Mouse (Mus musculus): ENCODE measurements around the gene Mov10l1. TPM values are rescaled to one million over a fixed set of nuclear protein-coding genes. Genes with fewer than 3 reads are reported as not detected.
A peak's percentile ranks its signal among the peaks of the same experiment; 100 is the strongest.

The Mov10l1 gene
- polyA plus RNA-seq (2015; fragmentation: Nextera tagmentation; extraction: Ambion mirVana) = 1.1 and 1.2 TPM in 2 replicates

DNA sequence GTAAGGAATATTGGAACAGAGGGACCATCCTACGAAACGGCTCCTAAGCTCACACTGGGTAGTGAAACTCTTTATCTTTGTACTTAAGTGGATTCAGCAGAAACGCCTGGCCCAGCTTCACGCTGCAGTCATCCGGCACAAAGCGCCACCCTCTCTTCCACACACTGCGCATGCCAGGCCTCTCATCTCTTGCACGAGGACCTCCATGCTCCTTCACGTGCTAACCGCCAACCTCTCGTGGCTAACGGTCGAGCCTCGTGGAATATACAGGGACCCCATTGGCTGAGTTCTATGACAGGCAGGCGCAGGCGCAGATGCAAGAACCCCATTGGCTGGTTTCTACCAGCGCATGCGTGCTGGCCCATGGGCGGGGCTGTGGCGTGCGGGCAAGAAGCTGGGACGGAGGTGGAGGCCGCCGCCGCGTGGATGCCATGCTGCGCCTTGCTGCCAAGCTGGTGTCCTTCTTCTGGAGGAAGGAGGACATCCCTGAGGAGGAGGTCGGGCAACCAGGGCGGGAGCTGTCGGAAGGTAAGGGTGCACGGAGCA lies at the start of gene Mov10l1:
Mov10l1 (plus strand) TSS at position 376 of the 546 bp plus-strand sequence.
- Histone ChIP-seq H3K36me3 (ENCODE audit: control insufficient read depth, insufficient read depth, low read length) (no peaks in the 10 kb centered on the region), H3K9me3 (ENCODE audit: control insufficient read depth, low read length) (no peaks in the 10 kb centered on the region), H3K4me2 (ENCODE audit: low read depth, low read length) (no peak within 1 kb of the TSS), H3K27ac (ENCODE audit: low read length) (no peak within 1 kb of the TSS), H3K4me3 (ENCODE audit: low read length) (no peak within 1 kb of the TSS), H3K27me3 (ENCODE audit: control insufficient read depth, insufficient read depth, low read depth, low read length) (no peaks in the 10 kb centered on the region), H3K9ac (ENCODE audit: low read length) (no peak within 1 kb of the TSS), H3K4me1 (replicated peaks; ENCODE audit: control insufficient read depth, insufficient read depth, low read length) (peaks cover 4% of the 10 kb centered on the region; the same call in 1 of the 2 replicates)
- ATAC-seq (ENCODE audit: low read depth) = no peak
- 91% methylated on average over 29 of the region's 31 CpGs for WGBS

DNA sequence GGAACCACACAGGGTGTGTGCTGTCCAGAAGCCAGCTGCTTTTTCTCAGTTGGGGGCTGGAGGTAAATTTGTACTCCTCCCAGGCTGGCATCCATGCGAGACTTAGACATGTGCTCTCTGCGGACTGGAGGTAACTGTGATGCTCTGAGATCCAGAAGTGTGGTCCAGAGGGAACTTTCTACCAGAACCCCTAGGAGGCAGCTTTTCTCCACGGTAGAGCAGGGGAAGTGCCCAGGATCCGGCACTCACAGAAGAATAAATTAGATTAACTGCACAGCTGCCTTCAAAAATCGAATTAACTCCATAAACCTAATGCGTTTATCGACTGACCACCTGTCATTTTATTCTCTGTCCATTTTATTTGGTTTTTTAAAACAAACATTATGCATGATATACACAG lies 48.6 kb upstream of the Mov10l1 start:
- Histone ChIP-seq H3K4me2 (ENCODE audit: low read depth, low read length) (no peak overlapping the region), H3K9ac (ENCODE audit: low read length) (no peak overlapping the region), H3K27me3 (ENCODE audit: control insufficient read depth, insufficient read depth, low read depth, low read length) (no peaks in the 10 kb centered on the region), H3K4me1 (replicated peaks; ENCODE audit: control insufficient read depth, insufficient read depth, low read length) (no peaks in the 10 kb centered on the region), H3K4me3 (ENCODE audit: low read length) (no peak overlapping the region), H3K27ac (ENCODE audit: low read length) (no peak overlapping the region), H3K9me3 (ENCODE audit: control insufficient read depth, low read length) (no peaks in the 10 kb centered on the region), H3K36me3 (ENCODE audit: control insufficient read depth, insufficient read depth, low read length) (no peaks in the 10 kb centered on the region)
- WGBS = 58% methylated on average over 7 of the region's 7 CpGs
- no peak for ATAC-seq (ENCODE audit: low read depth)

DNA sequence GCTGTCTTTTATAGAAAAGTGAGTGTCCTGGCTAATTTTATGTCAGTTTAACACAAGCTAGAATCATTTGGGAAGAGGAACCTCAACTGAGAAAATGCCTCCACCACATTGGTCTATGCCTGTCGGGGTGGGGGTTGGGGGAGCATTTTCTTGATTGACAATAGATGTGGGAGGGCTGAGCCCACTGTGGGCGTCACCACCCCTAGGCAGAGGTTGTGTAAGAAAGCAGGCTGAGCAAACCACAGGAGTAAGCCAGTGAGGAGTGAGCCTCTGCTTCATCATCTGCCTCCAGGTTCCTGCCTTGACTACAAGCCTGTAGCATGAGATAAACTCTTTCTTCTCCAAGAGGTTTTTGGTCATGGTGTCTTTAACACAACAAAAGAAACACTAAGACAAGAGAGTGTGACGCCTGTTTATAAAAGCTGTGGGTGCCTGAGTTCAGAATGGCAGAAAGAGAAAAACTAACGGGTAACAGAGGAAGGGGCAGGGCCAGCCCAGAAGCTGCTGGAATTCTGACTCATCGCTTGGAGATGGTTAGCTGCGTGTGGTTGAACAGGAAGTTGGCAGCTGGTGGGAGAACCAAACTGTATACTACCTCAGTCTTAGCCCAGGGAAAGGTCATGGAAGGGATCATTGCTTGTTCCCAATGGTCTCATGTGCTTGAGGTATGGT lies 46.0 kb upstream of the Mov10l1 start:
- Histone ChIP-seq H3K9me3 (ENCODE audit: control insufficient read depth, low read length) (no peaks in the 10 kb centered on the region), H3K27ac (ENCODE audit: low read length) (no peak overlapping the region), H3K36me3 (ENCODE audit: control insufficient read depth, insufficient read depth, low read length) (no peaks in the 10 kb centered on the region), H3K4me2 (ENCODE audit: low read depth, low read length) (no peak overlapping the region), H3K27me3 (ENCODE audit: control insufficient read depth, insufficient read depth, low read depth, low read length) (no peaks in the 10 kb centered on the region), H3K9ac (ENCODE audit: low read length) (no peak overlapping the region), H3K4me3 (ENCODE audit: low read length) (no peak overlapping the region), H3K4me1 (replicated peaks; ENCODE audit: control insufficient read depth, insufficient read depth, low read length) (no peaks in the 10 kb centered on the region)
- ATAC-seq (ENCODE audit: low read depth) = no peak
- WGBS = 63% methylated on average over 6 of the region's 6 CpGs

DNA sequence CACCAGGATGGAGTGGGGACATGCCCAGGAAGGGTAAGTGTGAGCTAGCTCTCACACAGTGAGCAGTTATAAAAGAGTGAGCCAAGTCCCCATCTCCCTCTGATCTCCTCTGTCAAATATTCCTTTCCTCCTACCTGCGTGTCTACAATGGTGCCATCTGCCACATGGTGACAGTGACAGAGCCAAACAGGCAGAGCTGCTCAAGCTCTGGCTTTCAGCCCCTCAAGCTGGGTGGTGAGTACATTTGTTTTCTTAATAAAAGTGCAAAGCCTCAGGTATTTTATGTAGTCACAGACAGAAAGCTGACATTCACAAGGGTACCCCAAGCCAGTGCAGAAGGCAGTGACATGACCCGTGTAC lies 45.4 kb upstream of the Mov10l1 start:
- WGBS = 62% methylated on average over 2 of the region's 2 CpGs
- no peak overlapping the region for H3K4me3 ChIP-seq (ENCODE audit: low read length)
- no peaks in the 10 kb centered on the region for H3K27me3 ChIP-seq (ENCODE audit: control insufficient read depth, insufficient read depth, low read depth, low read length)
- no peaks in the 10 kb centered on the region for H3K4me1 ChIP-seq (replicated peaks; ENCODE audit: control insufficient read depth, insufficient read depth, low read length)
- no peak overlapping the region for H3K4me2 ChIP-seq (ENCODE audit: low read depth, low read length)
- H3K27ac ChIP-seq (ENCODE audit: low read length) = no peak overlapping the region
- H3K9me3 ChIP-seq (ENCODE audit: control insufficient read depth, low read length) = no peaks in the 10 kb centered on the region
- no peaks in the 10 kb centered on the region for H3K36me3 ChIP-seq (ENCODE audit: control insufficient read depth, insufficient read depth, low read length)
- no peak overlapping the region for H3K9ac ChIP-seq (ENCODE audit: low read length)
- no peak for ATAC-seq (ENCODE audit: low read depth)

DNA sequence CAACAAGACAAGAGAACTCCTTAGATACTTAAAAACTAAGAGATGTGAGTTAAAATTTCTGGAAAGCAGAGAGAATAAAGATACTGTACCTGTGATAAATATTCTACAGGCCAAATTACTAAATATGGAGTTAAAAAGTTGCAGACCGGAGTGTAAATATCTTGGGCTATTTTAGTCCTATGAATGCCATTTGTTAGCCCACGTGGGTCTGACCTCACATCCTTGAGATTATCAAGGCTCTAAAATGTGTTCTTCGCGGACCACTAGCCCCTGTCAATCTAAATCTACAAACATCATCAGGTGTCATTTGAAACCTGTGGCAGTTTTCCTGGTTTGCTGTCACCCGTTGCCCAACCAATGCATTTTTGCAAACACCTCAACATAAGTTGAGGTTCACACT lies 39.9 kb upstream of the Mov10l1 start:
- ATAC-seq (ENCODE audit: low read depth) = no peak
- H3K4me3 ChIP-seq (ENCODE audit: low read length) = no peak overlapping the region
- 57% methylated on average over 5 of the region's 5 CpGs for WGBS
- no peaks in the 10 kb centered on the region for H3K36me3 ChIP-seq (ENCODE audit: control insufficient read depth, insufficient read depth, low read length)
- H3K27me3 ChIP-seq (ENCODE audit: control insufficient read depth, insufficient read depth, low read depth, low read length) = no peaks in the 10 kb centered on the region
- H3K9me3 ChIP-seq (ENCODE audit: control insufficient read depth, low read length) = no peaks in the 10 kb centered on the region
- no peak overlapping the region for H3K4me2 ChIP-seq (ENCODE audit: low read depth, low read length)
- H3K9ac ChIP-seq (ENCODE audit: low read length) = no peak overlapping the region
- H3K27ac ChIP-seq (ENCODE audit: low read length) = no peak overlapping the region
- no peaks in the 10 kb centered on the region for H3K4me1 ChIP-seq (replicated peaks; ENCODE audit: control insufficient read depth, insufficient read depth, low read length)

DNA sequence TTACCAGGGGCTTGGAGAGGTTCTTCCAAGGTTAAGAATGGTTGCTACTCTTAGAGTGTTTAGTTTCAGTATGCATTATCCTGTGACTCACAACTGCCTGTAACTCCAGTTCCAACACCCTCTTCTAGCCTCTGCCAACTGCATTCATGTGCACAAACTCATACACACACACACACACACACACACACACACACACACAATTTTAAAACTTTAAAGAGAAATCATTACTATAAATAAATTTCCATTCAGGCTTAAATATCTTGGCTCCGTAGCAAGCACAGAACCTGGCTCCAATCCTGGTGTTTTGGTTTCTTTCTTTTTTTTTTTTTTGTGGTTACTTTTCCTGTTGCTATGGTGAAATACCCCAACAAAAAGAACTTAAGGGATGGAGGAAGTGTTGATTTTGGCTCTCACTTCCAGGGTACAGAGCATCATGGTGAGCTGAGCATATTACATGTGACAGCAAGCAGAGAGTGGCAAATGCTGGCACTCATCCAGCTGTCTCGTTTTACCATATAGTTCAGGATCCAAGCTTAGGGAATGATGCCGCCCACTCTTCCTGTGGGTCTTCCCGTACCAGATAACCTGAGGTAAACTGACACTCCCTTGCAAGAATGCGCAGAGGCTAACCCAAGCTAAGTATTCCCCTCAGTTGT lies 38.7 kb upstream of the Mov10l1 start:
- peak; percentile 23; the same call in 1 of the 2 replicates for ATAC-seq (ENCODE audit: low read depth)
- H3K9me3 ChIP-seq (ENCODE audit: control insufficient read depth, low read length) = no peaks in the 10 kb centered on the region
- no peak overlapping the region for H3K4me2 ChIP-seq (ENCODE audit: low read depth, low read length)
- H3K4me1 ChIP-seq (replicated peaks; ENCODE audit: control insufficient read depth, insufficient read depth, low read length) = no peaks in the 10 kb centered on the region
- no peak overlapping the region for H3K27ac ChIP-seq (ENCODE audit: low read length)
- WGBS = 61% methylated on average over 5 of the region's 5 CpGs
- no peaks in the 10 kb centered on the region for H3K36me3 ChIP-seq (ENCODE audit: control insufficient read depth, insufficient read depth, low read length)
- no peak overlapping the region for H3K4me3 ChIP-seq (ENCODE audit: low read length)
- H3K27me3 ChIP-seq (ENCODE audit: control insufficient read depth, insufficient read depth, low read depth, low read length) = no peaks in the 10 kb centered on the region
- no peak overlapping the region for H3K9ac ChIP-seq (ENCODE audit: low read length)

DNA sequence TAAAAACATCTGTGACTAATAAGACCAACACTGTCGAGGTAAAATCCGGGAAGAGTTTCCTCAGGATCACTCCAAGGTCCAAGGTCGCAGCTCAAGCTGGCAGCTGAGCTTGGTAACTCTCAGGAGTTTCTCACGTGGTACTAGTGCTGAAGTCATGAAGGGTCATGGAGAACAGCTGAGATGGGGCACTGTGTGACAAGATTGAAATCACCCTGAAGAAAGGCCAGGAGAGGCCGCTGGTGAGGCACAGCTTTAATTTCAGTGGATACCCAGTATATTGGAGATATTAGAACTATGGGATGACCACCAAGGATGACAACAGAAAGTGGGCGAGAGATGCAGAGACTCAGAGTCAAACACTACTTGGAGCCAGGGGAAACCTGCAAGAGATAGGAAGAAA lies 35.9 kb upstream of the Mov10l1 start:
- no peak for ATAC-seq (ENCODE audit: low read depth)

DNA sequence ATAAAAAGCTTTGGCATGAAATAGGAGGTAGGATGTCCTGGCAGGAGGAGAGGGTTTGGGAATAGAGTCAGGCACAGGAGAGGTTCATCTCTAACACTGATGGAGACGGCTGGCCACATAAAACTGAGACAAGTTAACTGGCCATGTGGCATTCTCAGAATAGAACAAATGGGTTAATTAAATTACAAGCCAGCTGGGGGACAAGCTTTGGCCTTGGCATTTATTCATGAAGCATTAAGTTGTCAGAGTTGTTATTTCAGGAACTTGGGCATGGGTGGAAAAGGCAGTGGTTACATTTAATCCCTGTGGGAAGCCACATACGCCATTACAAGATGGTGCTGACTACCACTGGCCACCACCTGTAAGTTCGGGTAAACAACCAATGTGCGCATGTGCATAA lies 31.5 kb upstream of the Mov10l1 start:
- no peak overlapping the region for H3K4me2 ChIP-seq (ENCODE audit: low read depth, low read length)

More for the DNA sequence above, 35.9 kb upstream of the Mov10l1 start:
- no peak overlapping the region for H3K4me3 ChIP-seq (ENCODE audit: low read length)
- no peaks in the 10 kb centered on the region for H3K36me3 ChIP-seq (ENCODE audit: control insufficient read depth, insufficient read depth, low read length)
- H3K4me2 ChIP-seq (ENCODE audit: low read depth, low read length) = no peak overlapping the region
- no peaks in the 10 kb centered on the region for H3K27me3 ChIP-seq (ENCODE audit: control insufficient read depth, insufficient read depth, low read depth, low read length)
- H3K9me3 ChIP-seq (ENCODE audit: control insufficient read depth, low read length) = no peaks in the 10 kb centered on the region
- H3K4me1 ChIP-seq (replicated peaks; ENCODE audit: control insufficient read depth, insufficient read depth, low read length) = no peaks in the 10 kb centered on the region
- H3K9ac ChIP-seq (ENCODE audit: low read length) = no peak overlapping the region
- 39% methylated on average over 6 of the region's 6 CpGs for WGBS
- no peak overlapping the region for H3K27ac ChIP-seq (ENCODE audit: low read length)

DNA sequence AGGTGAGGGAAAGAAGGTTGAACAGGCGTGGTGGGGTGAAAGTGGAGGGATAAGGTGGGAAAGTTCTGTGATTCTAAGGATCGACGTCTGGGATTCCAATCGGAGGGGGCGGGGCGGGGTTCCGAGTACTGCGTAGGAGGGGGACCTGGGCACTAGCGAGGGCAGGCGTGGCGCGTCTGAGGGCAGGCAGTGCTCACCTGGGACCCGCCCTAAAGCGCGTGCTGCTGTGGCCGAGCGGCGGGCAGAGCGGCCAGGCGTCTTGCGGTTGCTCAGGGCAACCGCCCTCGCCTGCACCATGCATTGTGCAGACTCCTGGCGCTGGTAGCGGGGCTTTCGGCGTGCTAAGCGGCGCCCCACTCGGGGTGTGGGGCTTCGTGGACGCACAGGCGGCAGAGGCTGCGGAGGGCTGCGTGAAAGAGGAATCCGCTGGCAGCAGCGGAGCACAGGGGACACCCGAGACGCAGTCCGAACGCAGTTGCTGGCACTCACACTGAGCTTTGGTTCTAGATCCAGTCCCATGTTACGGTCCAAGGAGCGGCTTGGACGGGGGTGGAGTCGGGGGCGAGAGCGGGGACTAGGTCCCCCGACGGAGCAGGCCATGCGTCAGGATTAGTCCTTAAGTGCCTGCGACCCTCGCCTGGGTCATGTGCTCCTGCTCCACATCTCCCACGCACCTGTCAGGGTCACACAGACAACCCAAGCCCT lies 28.2 kb upstream of the Mov10l1 start, which contains the start of gene Ttll8:
Ttll8 (minus strand) TSS at position 51 of the 705 bp plus-strand sequence.
- 3% methylated on average over 52 of the region's 53 CpGs for WGBS
- no peaks in the 10 kb centered on the region; the same call in 1 of the 2 replicates for H3K4me1 ChIP-seq (replicated peaks; ENCODE audit: control insufficient read depth, insufficient read depth, low read length)
- 0 out of 2 replicates have a peak within 1 kb of the TSS, but pooled peaks have one; percentile 26 for H3K9ac ChIP-seq (ENCODE audit: low read length)

More for the DNA sequence above, 31.5 kb upstream of the Mov10l1 start:
- no peak overlapping the region for H3K4me3 ChIP-seq (ENCODE audit: low read length)
- ATAC-seq (ENCODE audit: low read depth) = no peak
- WGBS = 81% methylated on average over 4 of the region's 4 CpGs
- H3K4me1 ChIP-seq (replicated peaks; ENCODE audit: control insufficient read depth, insufficient read depth, low read length) = no peaks in the 10 kb centered on the region; the same call in 1 of the 2 replicates
- H3K9me3 ChIP-seq (ENCODE audit: control insufficient read depth, low read length) = no peaks in the 10 kb centered on the region
- peaks cover 17% of the 10 kb centered on the region for H3K27me3 ChIP-seq (ENCODE audit: control insufficient read depth, insufficient read depth, low read depth, low read length)
- no peak overlapping the region for H3K9ac ChIP-seq (ENCODE audit: low read length)
- H3K36me3 ChIP-seq (ENCODE audit: control insufficient read depth, insufficient read depth, low read length) = no peaks in the 10 kb centered on the region
- no peak overlapping the region for H3K27ac ChIP-seq (ENCODE audit: low read length)

More for the DNA sequence above, 28.2 kb upstream of the Mov10l1 start, which contains the start of gene Ttll8:
- H3K36me3 ChIP-seq (ENCODE audit: control insufficient read depth, insufficient read depth, low read length) = no peaks in the 10 kb centered on the region
- H3K9me3 ChIP-seq (ENCODE audit: control insufficient read depth, low read length) = no peaks in the 10 kb centered on the region
- H3K27ac ChIP-seq (ENCODE audit: low read length) = no peak within 1 kb of the TSS
- ATAC-seq (ENCODE audit: low read depth) = peak; percentile 92
- peak within 1 kb of the TSS; percentile 37 for H3K4me3 ChIP-seq (ENCODE audit: low read length)
- H3K27me3 ChIP-seq (ENCODE audit: control insufficient read depth, insufficient read depth, low read depth, low read length) = peaks cover 19% of the 10 kb centered on the region
- peak within 1 kb of the TSS; percentile 62 for H3K4me2 ChIP-seq (ENCODE audit: low read depth, low read length)
